Mouse (Mus musculus): ENCODE data around the gene Sfn. TPM values are rescaled to one million over a fixed set of nuclear protein-coding genes. Genes with fewer than 3 reads are reported as not detected.
A peak's percentile ranks its signal among the peaks of the same experiment; 100 is the strongest.
"Not testable (repeated sequence)": the region's sequence is repeated elsewhere in the genome, so short reads cannot be mapped to it uniquely, and the experiment has no call there.

Gene Sfn
- 10 to 100 TPM; 10.9 to 18.2 (median 12.9) TPM for polyA plus RNA-seq (2017; shearing (Covaris generic))

- peak; percentile 22 for ATAC-seq
These were observed at the start of gene Sfn for GRCm38 (mm10) chr4:133601721-133602218. Sfn (minus strand) TSS chr4:133602168.

- no peak for ATAC-seq
These were observed 49.5 kb upstream of the Sfn start for GRCm38 (mm10) chr4:133651445-133651844.

GRCm38 (mm10) chr4:133649989-133650699 lies 48.2 kb upstream of the Sfn start, which contains the start of gene Zdhhc18:
Zdhhc18 (minus strand) TSS chr4:133650154.
- ATAC-seq = peak; percentile 99

GRCm38 (mm10) chr4:133649464-133649863 lies 47.5 kb upstream of the Sfn start:
- ATAC-seq = not testable (repeated sequence)

GRCm38 (mm10) chr4:133645680-133646079 lies 43.7 kb upstream of the Sfn start:
- no peak for ATAC-seq

GRCm38 (mm10) chr4:133645195-133645594 lies 43.2 kb upstream of the Sfn start:
- ATAC-seq = no peak

GRCm38 (mm10) chr4:133634043-133634410 lies 32.1 kb upstream of the Sfn start:
- no peak for ATAC-seq

GRCm38 (mm10) chr4:133633332-133634042 lies 31.5 kb upstream of the Sfn start:
- peak; percentile 74 for ATAC-seq

- ATAC-seq = peak; percentile 23
These were observed 30.7 kb upstream of the Sfn start for GRCm38 (mm10) chr4:133632483-133633327.

- ATAC-seq = no peak
These were observed 29.9 kb upstream of the Sfn start for GRCm38 (mm10) chr4:133631769-133632411.

- ATAC-seq = peak; percentile 24
These were observed 29.3 kb upstream of the Sfn start for GRCm38 (mm10) chr4:133631071-133631768.

GRCm38 (mm10) chr4:133630326-133630920 lies 28.5 kb upstream of the Sfn start:
- ATAC-seq = no peak

GRCm38 (mm10) chr4:133629191-133629590 lies 27.2 kb upstream of the Sfn start:
- ATAC-seq = peak; percentile 43

GRCm38 (mm10) chr4:133628517-133628916 lies 26.5 kb upstream of the Sfn start:
- ATAC-seq = no peak

GRCm38 (mm10) chr4:133627039-133627438 lies 25.1 kb upstream of the Sfn start:
- ATAC-seq = no peak

- no peak for ATAC-seq
These were observed 24.7 kb upstream of the Sfn start for GRCm38 (mm10) chr4:133626621-133627020.

GRCm38 (mm10) chr4:133626221-133626620 lies 24.3 kb upstream of the Sfn start:
- no peak for ATAC-seq

GRCm38 (mm10) chr4:133625621-133626071 lies 23.7 kb upstream of the Sfn start:
- ATAC-seq = peak; percentile 63

GRCm38 (mm10) chr4:133624830-133625229 lies 22.9 kb upstream of the Sfn start:
- no peak for ATAC-seq

- ATAC-seq = peak; percentile 65
These were observed 20.3 kb upstream of the Sfn start for GRCm38 (mm10) chr4:133622161-133622695.

GRCm38 (mm10) chr4:133620668-133621067 lies 18.7 kb upstream of the Sfn start:
- peak; percentile 65 for ATAC-seq

All from inflammation-experienced regulatory T-cells, adult 6 months (primary cell).